8 mouse cellular contexts compared by ENCODE assay signal in genomic region chr9:59189141-59189540, GRCm38 (mm10).
A peak's percentile ranks its signal among the peaks of the same experiment; 100 is the strongest.
DNase-seq lines count a peak whose midpoint lies in the region; ATAC-seq and TF ChIP-seq lines count a peak whose summit lies in the region.

No protein-coding gene starts in this region.

- WGBS in intestine, embryonic 16.5 days, result 12% methylated on average over 9 of the region's 9 CpGs
- 21% methylated on average over 9 of the region's 9 CpGs for WGBS in lung, adult 2 months

- TF ChIP-seq CTCF in gastrocnemius, adult 2 months (IDR thresholded peaks at IDR 0.05), result no peak
- no peak for TF ChIP-seq CTCF in lung, adult 2 months (IDR thresholded peaks at IDR 0.05; ENCODE audit: insufficient read depth, low read length)

- no peak for ATAC-seq in cerebellum, adult (ENCODE audit: insufficient number of reproducible peaks, low FRiP score, low TSS enrichment)
- ATAC-seq in intestine, embryonic 16.5 days, result peak; percentile 48; the same call in 1 of the 2 replicates
- ATAC-seq in erythroid progenitor cell, adult 5-6 weeks (replicated peaks; ENCODE audit: low FRiP score, poor library complexity, severe bottlenecking), result no peak

- H3K27ac ChIP-seq in gastrocnemius, adult 2 months, result peak overlapping the region; percentile 76
- no peak overlapping the region for H3K27ac ChIP-seq in intestine, embryonic 16.5 days (ENCODE audit: low read length)

- peak overlapping the region; percentile 11; the same call in 1 of the 2 replicates for H3K9ac ChIP-seq in intestine, embryonic 16.5 days (ENCODE audit: low read depth, low read length)

- TF ChIP-seq POLR2A in lung, adult 2 months (IDR thresholded peaks at IDR 0.05; ENCODE audit: borderline replicate concordance, extremely low read depth, low read depth, low read length), result no peak

- H3K4me3 ChIP-seq in gastrocnemius, adult 2 months, result peak overlapping the region; percentile 65
- peak overlapping the region; percentile 6; the same call in 1 of the 2 replicates for H3K4me3 ChIP-seq in intestine, embryonic 16.5 days (ENCODE audit: low read length)
- H3K4me3 ChIP-seq in lung, adult 2 months (replicated peaks; ENCODE audit: extremely low read depth, low read depth, low read length), result no peak overlapping the region

- H3K27me3 ChIP-seq in intestine, embryonic 16.5 days (replicated peaks; ENCODE audit: control insufficient read depth, insufficient read depth, low read length), result peaks cover 4% of the 10 kb centered on the region; the same call in 1 of the 2 replicates

- peak; percentile 41 for DNase-seq in cerebellum, adult 11 months
- peak; percentile 7 for DNase-seq in adrenal gland, adult 8-10 months
- peak; percentile 91 for DNase-seq in gastrocnemius, adult 2 months
- DNase-seq in lung, adult 2 months, result peak; percentile 12
- peak; percentile 10 for DNase-seq in yolk sac, embryonic 10.5 days (ENCODE audit: low spot score)

- no peaks in the 10 kb centered on the region for H3K9me3 ChIP-seq in intestine, embryonic 16.5 days (ENCODE audit: control insufficient read depth, low read length)

- H3K4me1 ChIP-seq in intestine, embryonic 16.5 days (ENCODE audit: control insufficient read depth, insufficient read depth, low read length), result peaks cover 14% of the 10 kb centered on the region
- H3K4me1 ChIP-seq in lung, adult 2 months (ENCODE audit: control insufficient read depth, insufficient read depth, low read length), result no peaks in the 10 kb centered on the region; the same call in 1 of the 2 replicates

- intact Hi-C loops in gastrocnemius, adult 2 months (cut with DNase I), result loop anchor here (2.0 to 5.0 kb wide), 3 partner anchors 52 to 152 kb away; partner anchors contain the start of gene Neo1

- H3K4me2 ChIP-seq in intestine, embryonic 16.5 days (ENCODE audit: low read depth, low read length), result peak overlapping the region; percentile 6

- H3K36me3 ChIP-seq in intestine, embryonic 16.5 days (ENCODE audit: control insufficient read depth, insufficient read depth, low read length), result no peaks in the 10 kb centered on the region

Comparison
In these comparisons a context has a peak if more than half of its experiments do, and no peak if none do; other contexts are left out.
1. DNase-seq: peak in every context shown above with its lines; median percentile 91 in gastrocnemius, adult 2 months; 41 in cerebellum, adult 11 months; 12 in lung, adult 2 months; 10 in yolk sac, embryonic 10.5 days; 7 in adrenal gland, adult 8-10 months.